Mouse (Mus musculus) erythroblast, embryonic 14.5 days (primary cell): ENCODE data around the gene Abcb8. TPM values are rescaled to one million over a fixed set of nuclear protein-coding genes. Genes with fewer than 3 reads are reported as not detected.

Experiments
- H3K27me3 ChIP-seq: 2 replicates; pipeline ENCODE4 v1.6.1; 2012; ENCODE audit warnings: inconsistent platforms; ENCODE audit not compliant: control insufficient read depth
- H3K36me3 ChIP-seq: 2 replicates; pipeline ENCODE4 v1.6.1; 2012; ENCODE audit warnings: mild to moderate bottlenecking, inconsistent platforms; ENCODE audit not compliant: control insufficient read depth
- H3K4me1 ChIP-seq: 2 replicates; pipeline ENCODE4 v1.6.1; 2012; ENCODE audit warnings: inconsistent platforms; ENCODE audit not compliant: control insufficient read depth
- H3K4me3 ChIP-seq: replicated peaks from 2 replicates; pipeline ENCODE3; 2012; ENCODE audit warnings: moderate library complexity, mild to moderate bottlenecking, inconsistent platforms
- H3K9me3 ChIP-seq: 2 replicates; pipeline ENCODE4 v1.6.1; 2012; ENCODE audit warnings: low read length, inconsistent platforms, mixed read lengths; ENCODE audit not compliant: control insufficient read depth
- GATA1 ChIP-seq: IDR thresholded peaks from 2 replicates; pipeline ENCODE4 v1.6.1; 2012; ENCODE audit warnings: low read length, inconsistent platforms, mixed read lengths
- TAL1 ChIP-seq: IDR thresholded peaks from 3 replicates; pipeline ENCODE4 v1.6.1; 2012; ENCODE audit warnings: low read length, inconsistent platforms, mixed read lengths
- polyA plus RNA-seq: library from polyadenylated mRNA; stranded (reverse); fragments of >175 nt; gene quantifications from 2 replicates; pipeline ENCODE4 v1.2.3, GENCODE M21; 2012

Abcb8 gene
- polyA plus RNA-seq, 1 experiment, result 1.7 TPM

DNA sequence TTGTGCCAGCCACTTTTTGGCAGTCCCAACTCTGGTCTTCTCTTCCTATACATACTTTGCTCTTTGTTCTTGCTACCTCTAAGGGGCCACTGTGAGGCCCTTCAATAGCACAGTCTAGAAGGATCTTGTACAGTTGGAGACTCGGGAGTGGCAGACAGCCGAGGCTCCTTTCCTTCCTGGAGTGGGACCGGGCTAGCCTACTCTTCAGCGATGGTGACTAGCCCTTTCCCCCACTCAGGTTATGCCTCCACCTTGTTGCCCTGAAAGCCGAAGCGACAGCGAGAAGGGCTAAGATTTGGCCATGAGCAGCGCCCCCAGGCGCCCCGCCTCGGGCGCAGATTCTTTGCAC, 33.8 kb downstream of the Abcb8 start:
- no peaks in the 10 kb centered on the region for H3K9me3 ChIP-seq
- H3K4me3 ChIP-seq, result no peak overlapping the region
- peaks cover 26% of the 10 kb centered on the region for H3K27me3 ChIP-seq
- peaks cover 56% of the 10 kb centered on the region for H3K4me1 ChIP-seq
- TF ChIP-seq GATA1 (no peak), TAL1 (no peak)
- H3K36me3 ChIP-seq, result peaks cover 30% of the 10 kb centered on the region

DNA sequence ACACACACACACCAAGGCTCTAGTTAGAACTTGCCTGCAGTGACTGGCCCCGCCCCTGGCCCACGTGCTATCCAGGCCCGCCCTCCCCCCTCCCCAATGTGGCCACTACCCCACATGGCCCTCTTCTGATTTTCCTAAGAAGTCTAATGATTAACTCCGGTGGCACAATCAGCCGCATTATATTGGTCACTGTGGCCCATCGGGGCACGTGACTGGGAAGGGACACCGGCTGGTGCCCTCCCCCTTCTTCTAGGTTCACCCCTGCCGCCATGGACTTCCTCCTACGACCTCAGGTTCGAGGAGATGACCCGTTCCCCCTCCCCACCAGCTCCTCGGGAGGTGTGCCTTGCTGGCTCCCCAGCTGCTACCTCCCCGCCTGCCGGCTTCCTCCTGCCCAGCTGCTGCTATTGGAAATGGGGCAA, 34.5 kb downstream of the Abcb8 start:
- Histone ChIP-seq H3K4me1 (peaks cover 50% of the 10 kb centered on the region), H3K4me3 (peak overlapping the region; percentile 39), H3K36me3 (peaks cover 36% of the 10 kb centered on the region), H3K9me3 (no peaks in the 10 kb centered on the region), H3K27me3 (peaks cover 26% of the 10 kb centered on the region)
- TF ChIP-seq GATA1 (no peak), TAL1 (no peak)

DNA sequence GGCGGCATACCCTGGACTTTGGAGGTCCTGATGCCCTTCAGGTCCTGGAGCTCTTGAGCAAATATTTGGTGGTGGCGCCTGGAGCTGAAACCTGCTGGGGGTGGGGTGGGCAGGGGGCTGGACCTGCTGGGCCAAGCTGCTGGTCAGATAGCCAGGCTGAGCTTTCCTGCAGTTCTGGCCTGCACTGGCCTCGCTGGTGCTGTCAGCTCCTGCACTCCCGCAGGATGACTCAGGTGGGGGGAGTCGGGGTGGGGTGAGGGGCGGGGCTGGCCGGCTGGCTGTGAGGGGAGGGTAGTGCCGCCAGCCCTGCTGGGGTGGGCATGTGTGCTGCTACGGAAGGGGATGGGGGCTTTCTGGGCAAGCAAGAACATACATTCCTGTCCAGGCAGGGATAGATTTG, 35.1 kb downstream of the Abcb8 start:
- peaks cover 45% of the 10 kb centered on the region for H3K4me1 ChIP-seq
- H3K9me3 ChIP-seq, result no peaks in the 10 kb centered on the region
- H3K27me3 ChIP-seq, result peaks cover 26% of the 10 kb centered on the region
- TF ChIP-seq TAL1 (no peak), GATA1 (no peak)
- peak overlapping the region; percentile 39 for H3K4me3 ChIP-seq
- H3K36me3 ChIP-seq, result peaks cover 40% of the 10 kb centered on the region

DNA sequence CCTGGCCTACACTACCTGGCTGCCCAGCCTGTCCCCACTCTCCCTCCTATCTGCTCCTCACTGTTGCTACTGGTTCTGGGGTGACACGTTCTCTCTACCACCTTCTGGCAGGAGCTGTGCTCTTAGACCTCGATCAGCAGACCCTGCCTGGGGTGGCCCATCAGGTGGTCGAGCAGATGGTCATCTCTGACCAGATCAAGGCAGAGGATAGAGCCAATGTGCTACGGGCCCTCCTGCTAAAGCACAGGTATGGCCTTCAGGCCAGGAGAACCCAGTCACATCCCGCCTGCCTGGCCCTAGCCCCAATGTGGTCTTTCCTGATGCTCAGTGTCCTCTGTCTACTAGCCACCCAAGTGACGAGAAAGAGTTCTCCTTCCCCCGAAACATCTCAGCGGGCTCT, 40.5 kb downstream of the Abcb8 start:
- Histone ChIP-seq H3K4me3 (no peak overlapping the region), H3K4me1 (no peaks in the 10 kb centered on the region), H3K36me3 (peaks cover 74% of the 10 kb centered on the region), H3K9me3 (no peaks in the 10 kb centered on the region), H3K27me3 (no peaks in the 10 kb centered on the region)
- no peak for TF ChIP-seq TAL1
- no peak for TF ChIP-seq GATA1

DNA sequence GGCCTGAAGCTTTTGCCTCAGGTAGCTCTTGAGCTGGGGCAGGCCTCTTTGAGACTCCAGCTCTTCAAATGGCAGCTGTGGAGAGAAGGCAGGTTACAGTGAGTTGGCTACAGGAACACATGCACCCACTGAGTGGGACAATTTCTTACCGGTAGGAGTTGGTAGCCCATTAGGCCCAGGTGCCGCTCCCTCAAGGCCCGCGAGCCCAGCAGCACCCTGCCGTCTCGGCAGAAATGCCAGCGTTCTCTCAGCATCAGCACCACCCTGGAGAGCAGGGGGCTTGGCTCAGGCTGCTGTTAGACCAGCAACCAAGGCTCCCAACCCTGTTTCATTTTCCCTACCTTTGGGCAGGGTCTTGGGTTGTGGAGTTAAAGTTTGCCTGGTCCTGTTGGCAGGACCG, 47.7 kb downstream of the Abcb8 start:
- TF ChIP-seq GATA1, result no peak
- no peak for TF ChIP-seq TAL1
- no peak overlapping the region for H3K4me3 ChIP-seq
- no peaks in the 10 kb centered on the region for H3K9me3 ChIP-seq
- peaks cover 35% of the 10 kb centered on the region for H3K4me1 ChIP-seq
- H3K27me3 ChIP-seq, result no peaks in the 10 kb centered on the region
- peaks cover 60% of the 10 kb centered on the region for H3K36me3 ChIP-seq

DNA sequence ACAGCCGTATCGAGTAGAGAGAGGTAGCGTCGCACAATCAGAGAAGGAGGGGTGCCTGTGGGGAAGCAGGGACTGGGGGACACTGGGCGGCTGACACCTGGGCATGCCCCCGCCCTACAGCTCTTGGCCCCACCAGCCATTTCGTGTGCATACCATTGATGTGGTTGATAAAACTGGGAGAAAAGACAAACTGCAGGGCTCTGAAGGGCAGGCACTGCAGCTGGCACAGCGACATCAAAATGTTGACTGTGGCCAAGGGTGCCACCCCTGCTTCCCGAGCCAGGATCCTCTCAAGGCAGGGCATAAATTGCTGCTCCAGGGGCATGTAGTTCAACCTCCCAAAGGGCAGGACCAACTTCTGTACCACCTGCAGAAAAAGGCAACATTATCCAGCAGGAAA, 48.6 kb downstream of the Abcb8 start:
- Histone ChIP-seq H3K4me1 (peaks cover 42% of the 10 kb centered on the region), H3K4me3 (no peak overlapping the region), H3K36me3 (peaks cover 60% of the 10 kb centered on the region), H3K9me3 (no peaks in the 10 kb centered on the region), H3K27me3 (no peaks in the 10 kb centered on the region)
- TF ChIP-seq TAL1 (no peak), GATA1 (no peak)

DNA sequence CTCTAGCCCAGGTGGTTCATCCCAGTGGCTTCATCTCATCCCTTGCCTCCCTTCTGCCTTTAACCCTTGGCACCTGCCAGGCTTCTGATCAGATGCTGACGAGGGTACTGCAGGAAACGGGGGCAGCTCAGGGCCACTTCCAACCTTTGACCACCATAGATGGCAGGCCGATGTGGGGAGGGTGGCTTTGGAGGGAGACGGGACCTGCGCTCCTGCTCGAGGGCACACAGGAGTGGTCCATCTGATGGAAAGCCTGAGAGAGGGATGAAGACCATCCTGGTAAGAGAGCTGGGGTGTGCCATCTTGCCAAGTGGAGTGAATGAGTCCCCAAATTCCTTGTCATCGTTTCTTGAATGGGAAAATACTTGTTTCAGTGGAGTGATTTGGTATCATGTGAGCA, 49.7 kb downstream of the Abcb8 start:
- H3K4me1 ChIP-seq, result peaks cover 54% of the 10 kb centered on the region

DNA sequence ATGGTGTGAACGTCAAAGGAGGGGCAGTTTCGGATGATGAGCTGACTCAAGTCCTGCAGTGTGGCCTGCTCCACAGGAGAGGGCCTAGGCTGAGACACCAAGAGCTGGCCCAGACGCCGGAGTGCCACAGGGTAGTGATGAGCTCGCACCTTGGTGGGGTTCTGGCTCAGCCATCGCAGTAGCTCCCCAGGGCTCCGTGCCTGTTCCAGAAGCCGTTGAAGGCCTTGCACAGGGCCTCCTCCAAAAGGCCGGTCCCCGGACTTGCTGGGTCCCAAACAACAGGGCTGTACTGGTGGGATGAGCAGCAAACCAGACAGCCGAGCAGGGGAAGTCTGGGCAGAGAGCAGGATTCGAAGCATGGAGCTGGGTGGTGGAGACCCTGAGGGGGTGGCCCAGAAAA, 50.5 kb downstream of the Abcb8 start:
- Histone ChIP-seq H3K4me1 (peaks cover 60% of the 10 kb centered on the region), H3K36me3 (peaks cover 51% of the 10 kb centered on the region), H3K4me3 (peak overlapping the region; percentile 85), H3K27me3 (no peaks in the 10 kb centered on the region), H3K9me3 (no peaks in the 10 kb centered on the region)
- TF ChIP-seq TAL1, result no peak
- TF ChIP-seq GATA1, result no peak

More for the DNA sequence above, 49.7 kb downstream of the Abcb8 start:
- TF ChIP-seq TAL1, result no peak
- TF ChIP-seq GATA1, result no peak
- Histone ChIP-seq H3K36me3 (peaks cover 57% of the 10 kb centered on the region), H3K4me3 (no peak overlapping the region), H3K27me3 (no peaks in the 10 kb centered on the region), H3K9me3 (no peaks in the 10 kb centered on the region)

DNA sequence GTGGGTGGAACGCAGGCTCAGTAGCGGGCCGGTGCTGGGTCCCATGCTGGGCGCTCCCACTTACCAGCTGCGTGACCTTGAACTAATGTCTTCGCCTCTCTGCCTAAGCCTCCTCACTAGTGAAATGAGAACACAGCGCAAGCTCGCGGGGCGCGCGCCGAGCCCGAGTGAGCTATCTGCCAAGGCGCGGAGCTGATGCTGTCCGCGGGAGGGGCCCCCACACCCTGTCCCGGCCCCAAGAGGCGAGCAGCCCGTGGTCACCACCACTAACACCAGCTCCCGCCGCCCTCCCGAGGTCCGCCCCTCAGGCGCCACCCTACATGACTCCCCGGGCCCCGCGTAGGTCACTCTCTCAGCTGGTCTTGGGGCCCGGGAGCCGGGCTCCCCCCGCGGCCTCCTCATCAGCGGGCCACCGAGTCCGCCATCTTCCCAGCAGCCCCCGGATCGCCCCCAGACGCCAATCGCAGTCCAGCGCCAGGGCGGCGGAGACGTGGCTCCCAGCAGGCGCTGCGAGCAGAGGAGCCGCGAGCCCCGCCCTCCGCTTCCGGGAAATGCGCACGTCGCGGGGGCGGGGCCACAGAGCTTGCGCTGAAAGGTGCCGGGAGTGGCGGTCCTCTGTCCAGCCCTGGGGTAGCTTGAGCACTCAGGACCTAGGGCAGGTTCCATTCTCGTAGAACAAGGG, 51.4 kb downstream of the Abcb8 start, which contains the start of gene Fastk:
Fastk (minus strand) TSS at position 542 of the 682 bp plus-strand sequence.
- H3K4me3 ChIP-seq, result peak within 1 kb of the TSS; percentile 85
- H3K36me3 ChIP-seq, result peaks cover 42% of the 10 kb centered on the region
- no peaks in the 10 kb centered on the region for H3K27me3 ChIP-seq
- H3K4me1 ChIP-seq, result peaks cover 62% of the 10 kb centered on the region
- H3K9me3 ChIP-seq, result no peaks in the 10 kb centered on the region
- no peak for TF ChIP-seq GATA1
- TF ChIP-seq TAL1, result no peak

DNA sequence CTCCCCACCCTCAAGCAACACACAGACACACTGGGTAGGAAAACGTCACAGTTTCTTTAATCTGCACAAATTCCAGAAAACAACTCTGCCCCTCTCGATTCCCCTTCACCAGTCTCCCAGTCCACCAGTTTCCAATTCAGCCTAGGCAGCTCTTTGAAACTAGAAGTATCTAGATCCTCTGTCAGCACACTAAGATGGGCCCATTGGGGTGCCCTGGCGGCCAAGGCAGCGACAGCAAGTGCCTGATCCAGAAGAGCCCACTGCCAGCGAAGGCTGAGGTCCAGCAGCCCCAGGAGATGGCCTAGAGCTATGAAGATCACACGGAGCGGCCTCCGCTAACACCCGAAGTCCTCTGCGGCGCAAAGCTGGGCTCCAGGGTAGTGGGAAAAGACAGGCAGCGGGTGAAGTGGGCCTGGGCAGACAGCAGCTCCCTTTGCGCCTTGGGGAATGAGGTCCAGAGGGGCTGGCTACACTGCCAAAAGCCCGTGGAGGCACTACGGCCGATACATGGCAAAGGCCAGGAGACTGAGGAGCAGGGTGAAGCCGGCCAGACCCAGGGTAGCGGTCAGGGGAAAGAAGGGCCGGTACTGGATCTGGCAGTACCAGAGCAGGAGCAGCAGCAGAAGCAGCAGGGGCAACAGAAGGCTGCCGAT, 52.1 kb downstream of the Abcb8 start:
- peak overlapping the region; percentile 85 for H3K4me3 ChIP-seq
- H3K4me1 ChIP-seq, result peaks cover 66% of the 10 kb centered on the region
- TF ChIP-seq TAL1 (no peak), GATA1 (no peak)
- H3K9me3 ChIP-seq, result no peaks in the 10 kb centered on the region
- H3K27me3 ChIP-seq, result no peaks in the 10 kb centered on the region
- peaks cover 35% of the 10 kb centered on the region for H3K36me3 ChIP-seq
